Mouse (Mus musculus) heart, postnatal 0 days (tissue): Measurements from ENCODE around the gene Palm2. TPM values are rescaled to one million over a fixed set of nuclear protein-coding genes. Genes with fewer than 3 reads are reported as not detected.

Experiments
- ATAC-seq: fragments of 200-750 bp; cut with Nextera tagmentation; 2 replicates; pipeline ENCODE4 v1.8.0; 2017; ENCODE audit warnings: low read depth, moderate number of reproducible peaks, moderate library complexity; ENCODE audit not compliant: insufficient read depth
- DNase-seq: peaks from one replicate; pipeline ENCODE4 v3.0.0-alpha.2; 2016; ENCODE audit warnings: low spot score
- H3K27ac ChIP-seq: fragments of 300-500 bp; sonication (generic); 2 replicates; pipeline ENCODE4 v1.5.1; 2014; ENCODE audit warnings: low read depth, mild to moderate bottlenecking
- H3K27me3 ChIP-seq: fragments of 300-500 bp; sonication (generic); 2 replicates; pipeline ENCODE4 v1.6.1; 2014; ENCODE audit warnings: low read length, mixed read lengths; ENCODE audit not compliant: control insufficient read depth, insufficient read depth
- H3K36me3 ChIP-seq: fragments of 300-500 bp; sonication (generic); replicated peaks from 2 replicates; pipeline ENCODE4 v1.6.1; 2014; ENCODE audit warnings: low read length, mixed read lengths; ENCODE audit not compliant: control insufficient read depth, insufficient read depth
- H3K4me1 ChIP-seq: fragments of 300-500 bp; sonication (generic); 2 replicates; pipeline ENCODE4 v1.6.1; 2014; ENCODE audit warnings: antibody characterized with exemption; ENCODE audit not compliant: control insufficient read depth, insufficient read depth
- H3K4me2 ChIP-seq: fragments of 300-500 bp; sonication (generic); 2 replicates; pipeline ENCODE4 v1.6.1; 2014; ENCODE audit warnings: low read depth, mild to moderate bottlenecking, low read length, moderate library complexity
- H3K4me3 ChIP-seq: fragments of 300-500 bp; sonication (generic); 2 replicates; pipeline ENCODE4 v1.5.1; 2014; ENCODE audit warnings: low read depth, low read length
- H3K9ac ChIP-seq: fragments of 300-500 bp; sonication (generic); replicated peaks from 2 replicates; pipeline ENCODE4 v1.6.1; 2014; ENCODE audit warnings: low read depth, low read length, mixed read lengths
- H3K9me3 ChIP-seq: fragments of 300-500 bp; sonication (generic); replicated peaks from 2 replicates; pipeline ENCODE4 v1.6.1; 2016; ENCODE audit warnings: low read length; ENCODE audit not compliant: control insufficient read depth
- CTCF ChIP-seq: IDR thresholded peaks from 2 replicates; pipeline ENCODE4 v1.5.1; 2016; ENCODE audit warnings: antibody characterized with exemption, control low read depth, low read depth
- EP300 ChIP-seq: IDR thresholded peaks from 2 replicates; pipeline ENCODE4 v1.6.1; 2016; ENCODE audit warnings: antibody characterized with exemption, low read depth
- WGBS: fragments of 180-500 bp; shearing (Covaris S2); extraction: QIAGEN DNeasy Blood & Tissue Kit; methylation state at CpG from one replicate; pipeline ENCODE4 v1.1.7; 2014; 5-methylcytosine and 5-hydroxymethylcytosine counted together
- polyA plus RNA-seq: library from polyadenylated mRNA; unstranded; fragments of >200 nt; fragmentation: Nextera tagmentation; extraction: Ambion mirVana; gene quantifications from 2 replicates; pipeline ENCODE4 v1.2.1, GENCODE M21; 2015
- total RNA-seq: library from RNA; depleted of rRNA; stranded (reverse); fragments of >200 nt; gene quantifications from 2 replicates; pipeline ENCODE4 v1.2.3, GENCODE M21; 2014; ENCODE audit warnings: low replicate concordance

The Palm2 gene
- total and polyA plus RNA-seq, 2 experiments from 2014 or later, result 6.6 to 12.6 TPM

GRCm38 (mm10) chr4:57652185-57652904 lies 218.3 kb downstream of the Palm2 start:
- ATAC-seq (no peak), DNase-seq (no peak)
- H3K27ac ChIP-seq, result no peak overlapping the region
- no peak overlapping the region for H3K4me3 ChIP-seq
- WGBS, result 72% methylated on average over 5 of the region's 5 CpGs
- H3K4me2 ChIP-seq, result no peak overlapping the region
- TF ChIP-seq EP300 (no peak), CTCF (no peak)
- no peaks in the 10 kb centered on the region for H3K4me1 ChIP-seq
- no peak overlapping the region for H3K9ac ChIP-seq
- H3K36me3 ChIP-seq, result peaks cover 55% of the 10 kb centered on the region
- H3K27me3 ChIP-seq, result no peaks in the 10 kb centered on the region
- H3K9me3 ChIP-seq, result 0 out of 2 replicates have a peak, but pooled peaks cover 2% of the 10 kb centered on the region

DNA sequence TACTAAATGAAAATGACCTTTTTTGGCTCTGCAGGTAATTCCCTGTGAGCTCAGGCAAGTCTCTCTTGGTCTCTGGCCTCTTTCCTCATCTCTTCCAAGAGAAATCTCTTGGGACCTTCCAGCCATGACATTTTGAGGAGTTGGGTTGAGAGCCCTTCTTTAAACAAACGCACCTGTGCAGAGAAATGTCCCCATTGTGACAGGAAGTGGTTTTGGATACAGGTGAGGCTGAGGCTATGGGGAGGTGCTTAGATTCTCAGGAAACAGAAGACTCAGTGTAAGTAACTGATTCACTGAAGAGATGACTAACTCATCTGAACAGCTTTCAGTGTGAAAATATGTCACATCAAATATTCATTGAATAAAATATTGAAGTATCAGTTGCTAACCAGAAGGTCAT lies 221.9 kb downstream of the Palm2 start:
- peaks cover 6% of the 10 kb centered on the region; the same call in 1 of the 2 replicates for H3K4me1 ChIP-seq
- WGBS, result 83% methylated on average over 1 of the region's 1 CpGs
- H3K9me3 ChIP-seq, result 0 out of 2 replicates have a peak, but pooled peaks cover 2% of the 10 kb centered on the region
- no peak overlapping the region for H3K27ac ChIP-seq
- H3K4me3 ChIP-seq, result no peak overlapping the region
- no peaks in the 10 kb centered on the region for H3K27me3 ChIP-seq
- no peak for ATAC-seq
- H3K9ac ChIP-seq, result no peak overlapping the region
- no peak for DNase-seq
- H3K4me2 ChIP-seq, result no peak overlapping the region
- H3K36me3 ChIP-seq, result peaks cover 36% of the 10 kb centered on the region
- TF ChIP-seq EP300, result no peak

DNA sequence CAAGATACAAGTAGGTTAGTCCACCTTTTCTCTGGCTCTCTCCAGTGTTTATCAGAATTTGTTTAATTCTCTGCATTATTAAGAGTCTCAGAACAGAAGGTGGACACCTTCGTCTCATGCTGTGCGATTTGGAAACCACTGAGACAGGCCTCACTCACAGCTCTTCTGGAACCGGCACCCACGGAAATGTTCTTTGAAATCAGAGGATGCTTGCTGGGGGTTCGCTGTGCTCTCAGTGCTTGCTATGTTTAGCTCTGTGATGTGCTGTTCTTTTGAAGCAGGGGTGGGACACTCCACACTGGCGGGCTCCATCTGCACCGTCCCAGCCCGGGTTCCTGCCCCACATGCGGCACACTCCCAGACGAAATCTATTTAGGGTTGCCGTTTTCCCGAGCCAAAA lies 222.3 kb downstream of the Palm2 start:
- WGBS, result 78% methylated on average over 12 of the region's 12 CpGs

DNA sequence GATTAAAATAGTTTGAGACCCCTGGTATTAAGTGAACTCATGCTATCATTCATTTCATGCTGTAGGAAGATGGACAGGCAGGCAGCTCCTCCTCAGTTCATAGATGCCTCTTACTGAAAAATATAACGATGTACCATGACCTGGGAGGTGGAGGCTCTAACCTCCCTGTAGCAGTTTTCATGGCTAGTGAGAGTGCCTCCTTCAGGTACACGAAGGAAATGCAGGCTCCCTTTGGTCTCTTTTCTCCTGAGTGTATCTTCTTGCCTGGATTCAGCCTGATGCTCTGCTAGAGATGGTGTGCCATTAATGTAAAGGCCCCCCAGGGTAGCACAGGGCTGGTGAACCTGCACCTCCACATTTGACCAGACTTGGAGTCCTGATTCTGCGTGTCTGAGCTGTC lies 222.8 kb downstream of the Palm2 start:
- no peak overlapping the region for H3K9ac ChIP-seq
- DNase-seq, result no peak
- H3K4me3 ChIP-seq, result no peak overlapping the region
- H3K4me2 ChIP-seq, result no peak overlapping the region
- peaks cover 6% of the 10 kb centered on the region; the same call in 1 of the 2 replicates for H3K4me1 ChIP-seq
- H3K9me3 ChIP-seq, result 0 out of 2 replicates have a peak, but pooled peaks cover 2% of the 10 kb centered on the region
- no peaks in the 10 kb centered on the region for H3K27me3 ChIP-seq
- ATAC-seq, result no peak
- H3K27ac ChIP-seq, result no peak overlapping the region
- H3K36me3 ChIP-seq, result peaks cover 36% of the 10 kb centered on the region
- WGBS, result 85% methylated on average over 3 of the region's 3 CpGs
- TF ChIP-seq CTCF, result peak; percentile 24; the same call in 1 of the 2 replicates
- TF ChIP-seq EP300, result no peak

More for the DNA sequence above, 222.3 kb downstream of the Palm2 start:
- Histone ChIP-seq H3K9ac (no peak overlapping the region), H3K27ac (no peak overlapping the region), H3K4me2 (no peak overlapping the region), H3K4me3 (no peak overlapping the region), H3K27me3 (no peaks in the 10 kb centered on the region), H3K9me3 (0 out of 2 replicates have a peak, but pooled peaks cover 2% of the 10 kb centered on the region), H3K36me3 (peaks cover 36% of the 10 kb centered on the region), H3K4me1 (peaks cover 6% of the 10 kb centered on the region; the same call in 1 of the 2 replicates)
- DNase-seq (no peak), ATAC-seq (no peak)
- TF ChIP-seq CTCF, result no peak
- no peak for TF ChIP-seq EP300

DNA sequence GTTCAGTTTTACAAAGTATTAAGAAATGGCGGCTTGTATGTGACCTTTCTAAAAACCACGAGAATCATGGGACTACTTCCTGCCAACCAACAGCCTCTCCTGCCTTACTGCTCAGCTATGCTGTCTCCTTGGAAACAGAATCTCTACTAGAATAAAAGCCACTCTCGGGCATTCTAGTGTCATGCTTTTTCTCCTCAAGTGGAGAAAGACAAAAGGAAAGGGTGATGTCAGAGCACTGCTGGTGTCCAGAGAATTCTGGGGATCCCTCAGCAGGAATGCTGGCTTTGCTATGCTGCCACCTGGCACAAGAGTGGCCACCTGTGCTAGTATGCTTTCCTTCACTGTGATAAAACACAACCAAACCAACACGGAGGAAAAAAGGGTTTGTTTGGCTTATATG lies 226.4 kb downstream of the Palm2 start:
- Histone ChIP-seq H3K4me3 (no peak overlapping the region), H3K27me3 (no peaks in the 10 kb centered on the region), H3K4me2 (no peak overlapping the region), H3K27ac (peak overlapping the region; percentile 39), H3K4me1 (peaks cover 6% of the 10 kb centered on the region; the same call in 1 of the 2 replicates), H3K9me3 (no peaks in the 10 kb centered on the region), H3K36me3 (peaks cover 17% of the 10 kb centered on the region), H3K9ac (no peak overlapping the region)
- ATAC-seq (peak; percentile 66), DNase-seq (no peak)
- TF ChIP-seq EP300 (no peak), CTCF (no peak)
- 26% methylated on average over 4 of the region's 4 CpGs for WGBS
